Mouse (Mus musculus): ENCODE measurements around the gene Ubl7. TPM values are rescaled to one million over a fixed set of nuclear protein-coding genes. Genes with fewer than 3 reads are reported as not detected.

The Ubl7 gene
- total and polyA plus RNA-seq, 2 experiments from 2014 or later, result 132 to 161 TPM

DNA sequence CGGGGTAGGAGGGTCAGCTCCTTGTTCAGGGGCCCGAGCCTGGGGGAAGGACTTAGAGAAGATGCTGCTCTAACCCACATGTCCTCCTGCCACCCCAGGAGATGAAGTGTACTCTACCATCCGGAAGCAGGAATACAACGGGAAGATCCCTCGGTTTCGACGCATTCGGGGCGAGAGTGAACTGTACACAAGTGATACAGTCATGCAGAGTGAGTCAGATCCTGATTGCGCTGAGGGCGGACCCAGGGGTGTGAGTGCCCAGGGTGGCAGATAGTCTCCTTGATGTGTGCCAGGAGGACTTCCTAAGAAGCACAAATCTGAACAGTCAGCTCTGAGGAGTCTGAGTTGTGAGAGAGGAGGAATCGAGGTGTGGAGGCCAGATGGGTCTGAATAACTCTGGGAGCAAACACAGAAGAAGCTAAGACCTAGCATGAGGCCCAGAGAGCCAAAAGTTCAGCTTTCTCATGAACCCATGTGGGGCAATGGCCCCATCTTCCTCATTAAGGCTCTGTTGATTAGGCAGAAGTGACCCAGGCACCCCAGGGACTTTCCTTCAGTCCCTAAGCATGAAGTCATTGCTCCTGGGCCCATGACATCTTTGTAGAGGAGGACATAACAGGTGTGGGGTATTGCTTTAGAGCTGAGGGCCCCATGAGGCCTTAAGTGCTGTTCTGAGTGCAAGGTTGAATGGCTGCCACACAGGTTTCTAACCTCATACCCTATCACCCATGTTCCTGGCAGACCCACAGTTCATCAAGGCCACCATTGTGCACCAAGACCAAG lies 44.4 kb downstream of the Ubl7 start:
- Histone ChIP-seq H3K27ac (ENCODE audit: low read depth, low read length) (no peak overlapping the region), H3K4me1 (ENCODE audit: insufficient read depth, low read length) (no peaks in the 10 kb centered on the region), H3K4me3 (ENCODE audit: low read depth, low read length) (no peak overlapping the region), H3K36me3 (ENCODE audit: insufficient read depth, low read length) (peaks cover 41% of the 10 kb centered on the region), H3K4me2 (ENCODE audit: low read depth, low read length, poor library complexity, severe bottlenecking) (no peak overlapping the region), H3K9me3 (ENCODE audit: low read length) (no peaks in the 10 kb centered on the region), H3K27me3 (ENCODE audit: insufficient read depth, low read length) (no peaks in the 10 kb centered on the region), H3K9ac (replicated peaks; ENCODE audit: low read length, poor library complexity, severe bottlenecking) (no peak overlapping the region)
- WGBS, result 92% methylated on average over 12 of the region's 12 CpGs
- no peak for TF ChIP-seq CTCF (IDR thresholded peaks at IDR 0.05)
- DNase-seq (ENCODE audit: low spot score) (no peak), ATAC-seq (ENCODE audit: low FRiP score) (no peak)

GRCm38 (mm10) chr9:57955764-57956163 lies 45.0 kb downstream of the Ubl7 start:
- Histone ChIP-seq H3K9me3 (ENCODE audit: low read length) (no peaks in the 10 kb centered on the region), H3K4me3 (ENCODE audit: low read depth, low read length) (no peak overlapping the region), H3K36me3 (ENCODE audit: insufficient read depth, low read length) (peaks cover 47% of the 10 kb centered on the region), H3K9ac (replicated peaks; ENCODE audit: low read length, poor library complexity, severe bottlenecking) (no peak overlapping the region), H3K4me1 (ENCODE audit: insufficient read depth, low read length) (no peaks in the 10 kb centered on the region), H3K27me3 (ENCODE audit: insufficient read depth, low read length) (no peaks in the 10 kb centered on the region), H3K27ac (ENCODE audit: low read depth, low read length) (no peak overlapping the region), H3K4me2 (ENCODE audit: low read depth, low read length, poor library complexity, severe bottlenecking) (no peak overlapping the region)
- no peak for TF ChIP-seq CTCF (IDR thresholded peaks at IDR 0.05)
- 90% methylated on average over 6 of the region's 6 CpGs for WGBS
- ATAC-seq (ENCODE audit: low FRiP score), result no peak
- DNase-seq (ENCODE audit: low spot score), result no peak

DNA sequence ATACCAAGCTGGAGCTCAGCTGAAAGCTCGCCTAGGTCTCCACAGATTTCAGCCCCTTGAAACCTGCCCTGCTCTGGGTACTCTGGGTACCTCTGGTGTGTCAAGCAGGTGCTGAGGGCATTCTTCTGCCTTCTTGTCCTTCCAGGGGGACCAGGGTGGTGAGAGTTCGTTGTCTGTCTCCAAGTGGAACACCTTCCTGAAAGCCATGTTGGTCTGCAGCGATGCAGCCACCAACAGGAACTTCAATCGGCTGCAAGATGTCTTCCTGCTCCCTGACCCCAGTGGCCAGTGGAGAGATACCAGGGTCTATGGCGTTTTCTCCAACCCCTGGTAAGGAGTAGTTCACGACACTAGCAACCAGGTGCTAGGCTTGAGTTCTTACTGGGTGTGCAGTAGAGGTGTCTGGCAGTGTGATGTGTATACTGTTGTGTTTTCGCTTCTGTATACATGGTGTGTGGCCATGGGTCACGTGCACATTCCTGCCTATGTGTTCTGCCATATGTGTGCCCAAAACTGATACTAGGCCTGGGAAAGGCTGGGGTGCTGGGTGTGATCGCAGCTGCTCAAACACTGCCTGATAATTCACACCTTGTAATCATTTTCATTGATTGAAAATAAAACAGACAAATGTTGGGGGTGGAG lies 45.5 kb downstream of the Ubl7 start:
- Histone ChIP-seq H3K9ac (replicated peaks; ENCODE audit: low read length, poor library complexity, severe bottlenecking) (no peak overlapping the region), H3K9me3 (ENCODE audit: low read length) (no peaks in the 10 kb centered on the region)
- 88% methylated on average over 9 of the region's 9 CpGs for WGBS

GRCm38 (mm10) chr9:57956838-57957236 lies 46.1 kb downstream of the Ubl7 start:
- H3K9me3 ChIP-seq (ENCODE audit: low read length), result no peaks in the 10 kb centered on the region
- peaks cover 58% of the 10 kb centered on the region for H3K36me3 ChIP-seq (ENCODE audit: insufficient read depth, low read length)
- 91% methylated on average over 5 of the region's 5 CpGs for WGBS
- no peak overlapping the region for H3K4me2 ChIP-seq (ENCODE audit: low read depth, low read length, poor library complexity, severe bottlenecking)
- no peak overlapping the region for H3K4me3 ChIP-seq (ENCODE audit: low read depth, low read length)
- no peak overlapping the region for H3K27ac ChIP-seq (ENCODE audit: low read depth, low read length)
- no peaks in the 10 kb centered on the region for H3K27me3 ChIP-seq (ENCODE audit: insufficient read depth, low read length)
- ATAC-seq (ENCODE audit: low FRiP score) (no peak), DNase-seq (ENCODE audit: low spot score) (no peak)
- no peaks in the 10 kb centered on the region for H3K4me1 ChIP-seq (ENCODE audit: insufficient read depth, low read length)
- no peak for TF ChIP-seq CTCF (IDR thresholded peaks at IDR 0.05)
- H3K9ac ChIP-seq (replicated peaks; ENCODE audit: low read length, poor library complexity, severe bottlenecking), result no peak overlapping the region

More for the DNA sequence above, 45.5 kb downstream of the Ubl7 start:
- ATAC-seq (ENCODE audit: low FRiP score) (no peak), DNase-seq (ENCODE audit: low spot score) (no peak)
- Histone ChIP-seq H3K4me1 (ENCODE audit: insufficient read depth, low read length) (no peaks in the 10 kb centered on the region), H3K27me3 (ENCODE audit: insufficient read depth, low read length) (no peaks in the 10 kb centered on the region), H3K4me2 (ENCODE audit: low read depth, low read length, poor library complexity, severe bottlenecking) (no peak overlapping the region), H3K4me3 (ENCODE audit: low read depth, low read length) (no peak overlapping the region), H3K36me3 (ENCODE audit: insufficient read depth, low read length) (peaks cover 53% of the 10 kb centered on the region), H3K27ac (ENCODE audit: low read depth, low read length) (no peak overlapping the region)
- no peak for TF ChIP-seq CTCF (IDR thresholded peaks at IDR 0.05)

- Histone ChIP-seq H3K4me1 (ENCODE audit: insufficient read depth, low read length) (no peaks in the 10 kb centered on the region), H3K27ac (ENCODE audit: low read depth, low read length) (no peak overlapping the region), H3K9ac (replicated peaks; ENCODE audit: low read length, poor library complexity, severe bottlenecking) (no peak overlapping the region), H3K9me3 (ENCODE audit: low read length) (no peaks in the 10 kb centered on the region), H3K27me3 (ENCODE audit: insufficient read depth, low read length) (no peaks in the 10 kb centered on the region), H3K4me3 (ENCODE audit: low read depth, low read length) (no peak overlapping the region), H3K36me3 (ENCODE audit: insufficient read depth, low read length) (peaks cover 58% of the 10 kb centered on the region), H3K4me2 (ENCODE audit: low read depth, low read length, poor library complexity, severe bottlenecking) (no peak overlapping the region)
- ATAC-seq (ENCODE audit: low FRiP score) (no peak), DNase-seq (ENCODE audit: low spot score) (no peak)
- TF ChIP-seq CTCF (IDR thresholded peaks at IDR 0.05), result no peak
- whole genome bisulfite sequencing, result 76% methylated on average over 1 of the region's 1 CpGs
Observed at GRCm38 (mm10) chr9:57958615-57959014, 47.8 kb downstream of the Ubl7 start.

DNA sequence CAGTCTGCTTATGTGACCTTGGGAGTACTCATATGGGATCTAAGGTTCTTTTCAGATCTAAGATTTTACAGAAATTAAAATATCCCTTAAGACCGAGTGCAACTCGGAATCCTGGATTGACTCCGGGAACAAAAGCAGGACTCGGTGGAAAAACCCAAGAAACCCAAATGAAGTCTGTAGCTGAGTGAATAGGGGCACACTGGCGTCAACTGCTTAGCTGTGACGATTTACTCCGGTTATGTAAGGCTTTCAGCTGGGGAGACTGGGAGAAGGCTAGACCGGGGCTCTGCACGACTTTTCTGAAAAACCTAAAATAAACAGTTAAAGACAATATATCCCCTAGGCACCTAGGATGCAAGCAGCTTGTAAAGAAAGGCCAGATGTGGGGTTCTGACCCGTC lies 48.6 kb downstream of the Ubl7 start:
- H3K9me3 ChIP-seq (ENCODE audit: low read length), result no peaks in the 10 kb centered on the region
- ATAC-seq (ENCODE audit: low FRiP score) (no peak), DNase-seq (ENCODE audit: low spot score) (no peak)
- 73% methylated on average over 10 of the region's 10 CpGs for WGBS
- H3K36me3 ChIP-seq (ENCODE audit: insufficient read depth, low read length), result peaks cover 58% of the 10 kb centered on the region
- no peak for TF ChIP-seq CTCF (IDR thresholded peaks at IDR 0.05)
- no peak overlapping the region for H3K27ac ChIP-seq (ENCODE audit: low read depth, low read length)
- H3K27me3 ChIP-seq (ENCODE audit: insufficient read depth, low read length), result no peaks in the 10 kb centered on the region
- H3K4me1 ChIP-seq (ENCODE audit: insufficient read depth, low read length), result no peaks in the 10 kb centered on the region
- H3K9ac ChIP-seq (replicated peaks; ENCODE audit: low read length, poor library complexity, severe bottlenecking), result no peak overlapping the region
- no peak overlapping the region for H3K4me3 ChIP-seq (ENCODE audit: low read depth, low read length)
- no peak overlapping the region for H3K4me2 ChIP-seq (ENCODE audit: low read depth, low read length, poor library complexity, severe bottlenecking)

All from midbrain, postnatal 0 days (tissue).